Mouse (Mus musculus) spleen, adult 2 months (tissue): Measurements from ENCODE around the gene Usmg5. TPM values are rescaled to one million over a fixed set of nuclear protein-coding genes. Genes with fewer than 3 reads are reported as not detected.

Experiments used
- DNase-seq, 2 experiments: peaks; one replicate each; pipeline versions ENCODE4 v3.0.0 to v3.0.0-alpha.2; 2012 to 2021; ENCODE audit warnings: low spot score in 2 of 2, low read depth in 1 of 2
- H3K27ac ChIP-seq: fragments of 200-500 bp; 2 replicates; pipeline ENCODE4 v1.5.1; 2012; ENCODE audit warnings: low read length, inconsistent platforms; ENCODE audit not compliant: insufficient read depth
- H3K27me3 ChIP-seq: fragments of 200-500 bp; 2 replicates; pipeline ENCODE4 v1.6.1; 2012; ENCODE audit warnings: mild to moderate bottlenecking, moderate library complexity, low read length, inconsistent platforms; ENCODE audit not compliant: control insufficient read depth, insufficient read depth
- H3K36me3 ChIP-seq: fragments of 200-500 bp; 2 replicates; pipeline ENCODE4 v1.6.1; 2012; ENCODE audit warnings: mild to moderate bottlenecking, low read length, inconsistent platforms; ENCODE audit not compliant: control insufficient read depth, insufficient read depth
- H3K4me1 ChIP-seq: fragments of 200-500 bp; 2 replicates; pipeline ENCODE4 v1.6.1; 2011; ENCODE audit warnings: inconsistent platforms; ENCODE audit not compliant: control insufficient read depth, insufficient read depth, insufficient read length
- H3K4me3 ChIP-seq: fragments of 200-500 bp; 2 replicates; pipeline ENCODE4 v1.5.1; 2011; ENCODE audit warnings: mild to moderate bottlenecking, inconsistent platforms; ENCODE audit not compliant: insufficient read depth, insufficient read length; ENCODE audit errors: extremely low read depth
- CTCF ChIP-seq: fragments of 200-500 bp; IDR thresholded peaks from 2 replicates; pipeline ENCODE4 v1.5.1; 2011; ENCODE audit warnings: mild to moderate bottlenecking, inconsistent platforms; ENCODE audit not compliant: insufficient read depth, insufficient read length, insufficient replicate concordance; ENCODE audit errors: extremely low read depth
- POLR2A ChIP-seq: fragments of 200-500 bp; IDR thresholded peaks from 2 replicates; pipeline ENCODE4 v1.6.1; 2011; ENCODE audit warnings: low read depth, low read length, inconsistent platforms
- WGBS: fragments of 180-500 bp; shearing (Covaris S2); methylation state at CpG from one replicate; pipeline ENCODE4 v1.1.7; 2018; 5-methylcytosine and 5-hydroxymethylcytosine counted together
- polyA plus RNA-seq: library from polyadenylated mRNA; depleted of rRNA; stranded (reverse); fragments of >200 nt; gene quantifications from 2 replicates; pipeline ENCODE4 v1.2.3, GENCODE M21; 2012

Gene Usmg5
- polyA plus RNA-seq, 1 experiment = 11.9 TPM

GRCm38 (mm10) chr19:47065860-47066259, 24.6 kb downstream of the Usmg5 start:
- no peak for DNase-seq
- TF ChIP-seq POLR2A = no peak
- Histone ChIP-seq H3K4me3 (no peak overlapping the region), H3K4me1 (peaks cover 3% of the 10 kb centered on the region), H3K36me3 (no peaks in the 10 kb centered on the region), H3K27me3 (no peaks in the 10 kb centered on the region), H3K27ac (no peak overlapping the region)
- WGBS = 93% methylated on average over 3 of the region's 3 CpGs

DNA sequence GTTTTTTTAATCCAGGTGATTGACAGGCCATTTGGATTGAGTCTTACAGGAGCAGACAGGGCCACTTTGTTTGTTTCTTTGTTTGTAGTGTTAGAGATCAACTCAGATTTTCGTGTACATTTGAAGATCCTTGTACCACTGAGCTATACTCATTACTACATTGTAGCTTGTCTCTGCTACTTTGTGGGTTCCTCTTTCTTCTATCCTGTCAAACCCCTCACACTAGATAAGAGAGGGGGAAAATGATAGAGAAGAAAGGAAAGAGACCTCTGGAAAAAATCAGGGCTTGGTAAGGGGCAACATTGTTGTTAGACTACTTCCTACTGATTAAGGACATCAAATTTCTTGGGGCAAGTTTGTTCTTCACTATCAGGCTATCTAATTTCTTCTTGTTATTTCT, 32.8 kb downstream of the Usmg5 start:
- H3K27me3 ChIP-seq = no peaks in the 10 kb centered on the region
- H3K27ac ChIP-seq = no peak overlapping the region
- H3K4me1 ChIP-seq = no peaks in the 10 kb centered on the region
- no peak for DNase-seq
- no peak overlapping the region for H3K4me3 ChIP-seq
- H3K36me3 ChIP-seq = no peaks in the 10 kb centered on the region
- 70% methylated on average over 1 of the region's 1 CpGs for WGBS
- TF ChIP-seq CTCF (no peak), POLR2A (no peak)

DNA sequence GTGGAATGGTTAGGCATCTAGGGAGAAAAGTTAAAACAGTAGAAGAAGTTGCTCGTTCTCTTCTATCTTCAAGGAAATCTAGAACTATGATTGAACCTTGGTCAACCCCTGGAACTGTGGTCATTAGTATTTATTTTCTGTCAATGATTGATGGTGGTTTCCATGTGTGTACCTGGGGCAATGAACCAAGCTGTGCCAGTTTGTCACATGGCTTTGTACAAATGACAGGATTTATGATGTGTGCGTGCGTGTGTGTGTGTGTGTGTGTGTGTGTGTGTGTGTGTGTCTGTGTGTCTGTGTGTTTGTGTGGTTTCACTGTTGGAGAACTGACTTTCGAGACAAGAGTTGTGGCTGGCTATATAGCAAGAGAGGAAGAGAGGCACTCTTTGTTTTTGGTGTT, 37.0 kb downstream of the Usmg5 start:
- H3K4me1 ChIP-seq = peaks cover 3% of the 10 kb centered on the region; the same call in 1 of the 2 replicates

DNA sequence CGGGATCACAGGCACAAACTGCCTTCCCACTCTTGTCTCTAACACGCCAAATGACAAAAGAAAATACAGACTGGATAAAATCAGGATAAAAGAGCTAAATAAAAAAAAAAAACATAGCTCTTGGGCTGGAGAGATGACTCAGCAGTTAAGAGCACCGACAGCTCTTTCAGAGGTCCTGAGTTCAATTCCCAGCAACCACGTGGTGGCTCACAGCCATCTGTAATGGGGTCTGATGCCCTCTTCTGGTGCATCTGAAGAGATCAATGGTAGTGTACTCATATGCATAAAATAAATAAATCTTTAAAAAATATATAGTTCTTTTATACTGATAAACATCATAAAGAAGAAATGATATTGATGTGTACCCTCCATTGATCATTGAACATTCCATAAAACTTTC, 37.5 kb downstream of the Usmg5 start:
- H3K27me3 ChIP-seq = no peaks in the 10 kb centered on the region
- H3K27ac ChIP-seq = no peak overlapping the region
- H3K4me1 ChIP-seq = peaks cover 3% of the 10 kb centered on the region; the same call in 1 of the 2 replicates
- no peaks in the 10 kb centered on the region for H3K36me3 ChIP-seq
- 78% methylated on average over 4 of the region's 4 CpGs for WGBS
- DNase-seq = no peak
- no peak overlapping the region for H3K4me3 ChIP-seq
- no peak for TF ChIP-seq POLR2A
- TF ChIP-seq CTCF = no peak

More for the DNA sequence above, 37.0 kb downstream of the Usmg5 start:
- no peak for DNase-seq
- H3K36me3 ChIP-seq = no peaks in the 10 kb centered on the region
- H3K27me3 ChIP-seq = no peaks in the 10 kb centered on the region
- H3K4me3 ChIP-seq = no peak overlapping the region
- TF ChIP-seq POLR2A (no peak), CTCF (no peak)
- H3K27ac ChIP-seq = no peak overlapping the region
- WGBS = 78% methylated on average over 4 of the region's 4 CpGs

GRCm38 (mm10) chr19:47050271-47051032, 40.0 kb downstream of the Usmg5 start, which contains the start of gene Pcgf6:
Gene Pcgf6 (minus strand): TSS chr19:47050906.
- TF ChIP-seq CTCF (no peak), POLR2A (no peak)
- H3K27ac ChIP-seq = peak within 1 kb of the TSS; percentile 85

GRCm38 (mm10) chr19:47049840-47050239, 40.6 kb downstream of the Usmg5 start:
- H3K27me3 ChIP-seq = no peaks in the 10 kb centered on the region
- H3K4me1 ChIP-seq = peaks cover 3% of the 10 kb centered on the region; the same call in 1 of the 2 replicates
- WGBS = 12% methylated on average over 7 of the region's 7 CpGs
- H3K36me3 ChIP-seq = peaks cover 7% of the 10 kb centered on the region
- H3K4me3 ChIP-seq = peak overlapping the region; percentile 87; the same call in 1 of the 2 replicates
- DNase-seq = no peak
- H3K27ac ChIP-seq = no peak overlapping the region
- TF ChIP-seq POLR2A = no peak
- TF ChIP-seq CTCF = no peak

More at GRCm38 (mm10) chr19:47050271-47051032, 40.0 kb downstream of the Usmg5 start, which contains the start of gene Pcgf6:
- under 1% methylated on average over 75 of the region's 75 CpGs for WGBS
- peak; percentile 68 to 88 for DNase-seq
- peak within 1 kb of the TSS; percentile 87 for H3K4me3 ChIP-seq
- no peaks in the 10 kb centered on the region for H3K27me3 ChIP-seq
- peaks cover 3% of the 10 kb centered on the region; the same call in 1 of the 2 replicates for H3K4me1 ChIP-seq
- H3K36me3 ChIP-seq = peaks cover 7% of the 10 kb centered on the region

DNA sequence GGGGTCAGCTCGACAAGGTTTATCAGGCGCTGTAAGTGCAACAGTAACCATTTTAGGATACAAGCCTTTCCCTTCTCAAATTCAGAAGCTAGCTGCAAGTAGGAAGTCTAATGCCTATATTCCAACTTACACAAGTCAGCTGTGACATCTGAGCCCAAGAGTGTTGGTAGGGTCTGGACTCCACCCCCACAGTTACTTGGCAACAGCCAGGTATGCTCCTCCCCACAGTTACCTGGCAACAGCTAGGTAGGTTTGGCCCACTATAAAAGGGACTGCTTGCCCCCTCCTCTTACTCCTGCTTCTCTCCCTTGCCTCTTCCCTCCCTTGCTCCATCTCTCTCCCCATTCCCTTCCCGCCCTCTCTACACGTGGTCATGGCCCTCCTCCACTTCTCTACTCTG, 41.4 kb downstream of the Usmg5 start:
- Histone ChIP-seq H3K36me3 (peaks cover 7% of the 10 kb centered on the region), H3K27ac (no peak overlapping the region), H3K27me3 (no peaks in the 10 kb centered on the region), H3K4me3 (no peak overlapping the region), H3K4me1 (peaks cover 3% of the 10 kb centered on the region; the same call in 1 of the 2 replicates)
- no peak for TF ChIP-seq POLR2A
- TF ChIP-seq CTCF = no peak
- WGBS = 80% methylated on average over 4 of the region's 4 CpGs
- DNase-seq = no peak
